Mouse (Mus musculus): ENCODE measurements around the gene Ooep. TPM values are rescaled to one million over a fixed set of nuclear protein-coding genes. Genes with fewer than 3 reads are reported as not detected.

Gene Ooep
- total and polyA plus RNA-seq, 3 experiments = not detected

DNA sequence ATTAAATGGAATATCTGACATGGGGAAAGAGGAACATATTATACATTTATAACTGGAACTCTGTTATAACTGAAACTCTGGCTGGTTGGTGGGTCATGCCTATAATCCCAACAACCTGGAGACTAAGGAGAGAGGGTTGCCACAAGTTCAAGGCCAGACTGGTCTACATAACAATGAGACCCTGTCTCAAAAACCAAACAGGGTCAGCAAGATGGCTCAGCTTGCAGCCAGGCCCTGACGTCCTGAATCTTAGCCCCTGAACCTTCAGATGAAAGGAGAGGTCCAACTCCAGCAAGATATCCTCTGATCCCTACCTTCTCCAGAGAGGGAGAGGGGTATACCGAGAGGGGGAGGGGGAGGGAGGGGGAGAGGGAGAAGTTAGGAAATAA, 18.0 kb downstream of the Ooep start:
- Histone ChIP-seq H3K27me3 (replicated peaks) (peaks cover 34% of the 10 kb centered on the region), H3K4me1 (ENCODE audit: control insufficient read depth in 1 of 2, insufficient read depth in 2 of 2) (no peaks in the 10 kb centered on the region), H3K36me3 (replicated peaks in 1 of 2; ENCODE audit: control insufficient read depth in 1 of 2, insufficient read depth in 1 of 2, low read length in 1 of 2) (no peaks in the 10 kb centered on the region), H3K27ac (ENCODE audit: insufficient read depth, low read depth) (no peak overlapping the region), H3K79me2 (replicated peaks; ENCODE audit: control insufficient read depth, extremely low read depth, insufficient read depth, poor library complexity, severe bottlenecking) (no peaks in the 10 kb centered on the region), H3K9me3 (replicated peaks; ENCODE audit: low read length) (no peaks in the 10 kb centered on the region), H3K4me3 (replicated peaks in 1 of 3; ENCODE audit: low read depth in 2 of 3, low read length in 2 of 3, poor library complexity in 1 of 3) (no peak overlapping the region), H3K9ac (ENCODE audit: insufficient read depth, low read depth) (no peak overlapping the region), H3K4me2 (ENCODE audit: insufficient read depth, low read depth, poor library complexity, severe bottlenecking) (no peak overlapping the region)
- in situ Hi-C loops (cut with MboI; ENCODE audit: low pct_ligation_motif_present, low pct_unique_long_range_greater_than_20kb, low sequenced_read_pairs) (loop anchor here (10.0 kb wide), 1 partner anchor 174 kb away; no protein-coding TSS in a partner anchor), dilution Hi-C loops (cut with MboI; ENCODE audit: extremely low pct_ligation_motif_present, extremely low pct_unique_long_range_greater_than_20kb, low sequenced_read_pairs) (no loop called here)
- DNase-seq (ENCODE audit: extremely low read depth) = no peak
- TF ChIP-seq TBP (conservative IDR thresholded peaks at IDR 0.05; ENCODE audit: low read depth, low read length) (no peak), KAT2A (IDR thresholded peaks at IDR 0.05; ENCODE audit: insufficient replicate concordance, low read length) (no peak), IRF4 (IDR thresholded peaks at IDR 0.05; ENCODE audit: low read depth, low read length) (no peak), PAX5 (IDR thresholded peaks at IDR 0.05; ENCODE audit: low read length) (no peak), BHLHE40 (IDR thresholded peaks at IDR 0.05; ENCODE audit: low read depth, low read length) (no peak), MEF2A (IDR thresholded peaks at IDR 0.05; ENCODE audit: borderline replicate concordance, low read depth, low read length) (no peak), RCOR1 (conservative IDR thresholded peaks at IDR 0.05; ENCODE audit: low read depth, low read length) (no peak), JUN (IDR thresholded peaks at IDR 0.05; ENCODE audit: insufficient read depth, low read depth, low read length) (no peak), ZKSCAN1 (IDR thresholded peaks at IDR 0.05; ENCODE audit: borderline replicate concordance, low read depth, low read length) (no peak), ELF1 (IDR thresholded peaks at IDR 0.05; ENCODE audit: low read depth, low read length) (no peak), JUND (conservative IDR thresholded peaks at IDR 0.05; ENCODE audit: low read depth, low read length) (no peak), MXI1 (IDR thresholded peaks at IDR 0.05; ENCODE audit: low read depth, low read length) (no peak), EP300 (IDR thresholded peaks at IDR 0.05; ENCODE audit: low read length) (no peak), E2F4 (IDR thresholded peaks at IDR 0.05; ENCODE audit: insufficient replicate concordance, low read depth, low read length) (no peak), POLR2A (IDR thresholded peaks at IDR 0.05; ENCODE audit: low read depth, low read length) (no peak), ETS1 (conservative IDR thresholded peaks at IDR 0.05; ENCODE audit: low read depth, low read length) (no peak), NELFE (IDR thresholded peaks at IDR 0.05; ENCODE audit: low read depth, low read length) (no peak), NRF1 (IDR thresholded peaks at IDR 0.05; ENCODE audit: low read depth, low read length) (no peak)

DNA sequence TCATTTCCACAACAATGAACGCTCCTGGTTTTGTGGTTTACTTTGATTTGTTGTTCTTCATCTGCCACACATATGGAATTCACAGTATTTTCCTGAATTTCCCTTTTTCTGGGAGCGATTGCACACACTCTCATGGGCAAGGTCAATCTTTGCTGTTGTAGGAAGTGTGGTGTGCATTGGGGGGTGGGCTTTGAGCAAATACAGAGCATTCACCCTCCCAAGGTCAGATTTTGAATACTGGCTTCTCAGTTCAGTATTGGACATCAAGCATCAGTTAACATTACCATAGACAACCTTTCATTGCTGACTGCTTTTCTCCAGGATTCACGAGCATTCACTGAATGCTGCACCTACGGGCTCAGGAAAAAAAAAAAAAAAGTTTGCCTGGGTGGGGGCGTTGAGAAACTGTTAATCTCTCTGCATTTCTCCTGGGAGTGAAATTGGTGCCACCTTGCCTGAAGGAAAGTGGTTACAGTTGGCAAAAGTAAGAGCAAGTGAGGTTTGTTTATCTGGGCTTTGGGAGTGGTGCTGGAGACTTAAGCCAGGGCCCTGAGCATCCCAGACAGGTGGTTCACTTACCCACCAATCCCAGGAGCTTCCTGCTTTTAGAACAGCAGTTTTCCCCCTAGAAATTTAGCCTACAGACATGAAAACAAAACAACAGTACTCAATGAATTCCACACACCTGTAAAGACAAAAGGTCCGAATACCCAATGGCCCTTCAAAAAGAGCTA, 18.6 kb downstream of the Ooep start:
- no peak for DNase-seq (ENCODE audit: extremely low read depth)
- H3K27ac ChIP-seq (ENCODE audit: insufficient read depth, low read depth) = no peak overlapping the region
- peaks cover 37% of the 10 kb centered on the region for H3K27me3 ChIP-seq (replicated peaks)
- no peak for TF ChIP-seq RAD21 (IDR thresholded peaks at IDR 0.05; ENCODE audit: low read depth, low read length)
- no peak for TF ChIP-seq MYC (IDR thresholded peaks at IDR 0.05; ENCODE audit: low read depth, low read length)
- TF ChIP-seq MEF2A (IDR thresholded peaks at IDR 0.05; ENCODE audit: borderline replicate concordance, low read depth, low read length) = no peak
- no peak for TF ChIP-seq IRF4 (IDR thresholded peaks at IDR 0.05; ENCODE audit: low read depth, low read length)
- TF ChIP-seq CTCF (conservative IDR thresholded peaks at IDR 0.05 in 1 of 2, IDR thresholded peaks at IDR 0.05 in 1 of 2; ENCODE audit: low read depth in 2 of 2, low read length in 2 of 2) = no peak
- TF ChIP-seq ELF1 (IDR thresholded peaks at IDR 0.05; ENCODE audit: low read depth, low read length) = no peak
- no peak for TF ChIP-seq MAZ (IDR thresholded peaks at IDR 0.05; ENCODE audit: low read depth, low read length)
- no peak for TF ChIP-seq NRF1 (IDR thresholded peaks at IDR 0.05; ENCODE audit: low read depth, low read length)
- TF ChIP-seq MAX (IDR thresholded peaks at IDR 0.05; ENCODE audit: low read length) = no peak
- no peak for TF ChIP-seq JUN (IDR thresholded peaks at IDR 0.05; ENCODE audit: insufficient read depth, low read depth, low read length)
- TF ChIP-seq ZC3H11A (IDR thresholded peaks at IDR 0.05; ENCODE audit: low read depth, low read length) = no peak
- TF ChIP-seq MAFK (IDR thresholded peaks at IDR 0.05; ENCODE audit: insufficient replicate concordance, low read length) = no peak
- no peak for TF ChIP-seq USF1 (IDR thresholded peaks at IDR 0.05; ENCODE audit: low read depth, low read length)
- TF ChIP-seq ZMIZ1 (IDR thresholded peaks at IDR 0.05; ENCODE audit: low read depth, low read length) = no peak
- no peak for TF ChIP-seq CHD1 (IDR thresholded peaks at IDR 0.05; ENCODE audit: low read depth, low read length)
- no peak for TF ChIP-seq JUND (conservative IDR thresholded peaks at IDR 0.05; ENCODE audit: low read depth, low read length)
- TF ChIP-seq RCOR1 (conservative IDR thresholded peaks at IDR 0.05; ENCODE audit: low read depth, low read length) = no peak
- TF ChIP-seq ETS1 (conservative IDR thresholded peaks at IDR 0.05; ENCODE audit: low read depth, low read length) = no peak
- no peak for TF ChIP-seq CHD2 (IDR thresholded peaks at IDR 0.05; ENCODE audit: low read length)
- dilution Hi-C loops (cut with MboI; ENCODE audit: extremely low pct_ligation_motif_present, extremely low pct_unique_long_range_greater_than_20kb, low sequenced_read_pairs) = no loop called here
- no peaks in the 10 kb centered on the region for H3K9me3 ChIP-seq (replicated peaks; ENCODE audit: low read length)
- no peaks in the 10 kb centered on the region for H3K4me1 ChIP-seq (ENCODE audit: control insufficient read depth in 1 of 2, insufficient read depth in 2 of 2)
- no peak overlapping the region for H3K4me2 ChIP-seq (ENCODE audit: insufficient read depth, low read depth, poor library complexity, severe bottlenecking)
- no peaks in the 10 kb centered on the region for H3K79me2 ChIP-seq (replicated peaks; ENCODE audit: control insufficient read depth, extremely low read depth, insufficient read depth, poor library complexity, severe bottlenecking)
- H3K9ac ChIP-seq (ENCODE audit: insufficient read depth, low read depth) = no peak overlapping the region
- H3K36me3 ChIP-seq (replicated peaks in 1 of 2; ENCODE audit: control insufficient read depth in 1 of 2, insufficient read depth in 1 of 2, low read length in 1 of 2) = no peaks in the 10 kb centered on the region
- H3K4me3 ChIP-seq (replicated peaks in 1 of 3; ENCODE audit: low read depth in 2 of 3, low read length in 2 of 3, poor library complexity in 1 of 3) = no peak overlapping the region
- in situ Hi-C loops (cut with MboI; ENCODE audit: low pct_ligation_motif_present, low pct_unique_long_range_greater_than_20kb, low sequenced_read_pairs) = loop anchor here (10.0 kb wide), 1 partner anchor 175 kb away; no protein-coding TSS in a partner anchor

Data from CH12.LX (cell line).